Mouse (Mus musculus) layer of hippocampus, postnatal 36 days (tissue): ENCODE data around the gene Nudt1. TPM values are rescaled to one million over a fixed set of nuclear protein-coding genes. Genes with fewer than 3 reads are reported as not detected.

Source experiments
- DNase-seq, 2 experiments: peaks; one replicate each; pipeline ENCODE4 v3.0.0; 2022
- total RNA-seq, 2 experiments: library from RNA; stranded (reverse); gene quantifications; 2 replicates each; pipeline ENCODE4 v1.2.3; 2021

Nudt1 gene
- 1 to 10 TPM; 4.0 to 5.6 TPM for total RNA-seq

DNA sequence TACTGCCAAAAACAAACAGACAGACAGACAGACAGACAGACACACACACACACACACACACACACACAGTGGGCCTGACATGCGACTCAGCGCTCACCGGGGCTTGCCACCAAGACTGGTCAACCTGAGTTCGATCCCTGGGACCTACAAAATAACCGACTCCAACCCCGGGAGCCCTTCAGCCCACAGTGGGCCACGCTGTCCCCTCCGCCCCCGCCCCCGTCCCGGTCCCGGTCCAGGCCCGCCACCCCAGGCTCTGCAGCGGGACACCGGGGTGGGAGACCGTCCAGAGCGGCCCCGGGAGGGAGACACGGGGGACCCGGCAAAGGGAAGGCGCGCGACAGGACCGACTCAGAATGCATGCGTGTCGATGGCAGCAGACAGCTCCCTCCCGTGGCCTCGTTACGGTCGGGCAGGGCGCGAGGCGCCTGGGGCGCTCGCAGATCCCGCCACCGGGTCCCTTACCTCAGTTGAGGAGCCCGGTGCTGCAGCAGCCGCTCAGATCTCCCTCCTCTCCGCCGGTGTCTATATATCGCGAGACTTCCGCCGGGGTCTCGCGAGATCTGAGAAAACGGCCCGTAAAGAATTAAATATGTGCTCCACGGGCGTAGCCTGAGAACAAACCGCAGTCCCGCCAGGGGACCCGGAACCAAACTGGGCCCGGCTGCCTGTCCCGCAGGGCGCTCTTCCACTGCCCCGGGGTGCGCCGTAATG is at the start of gene Nudt1, which contains the start of gene Mad1l1:
Gene Nudt1 (plus strand): TSS at position 615 of the 714 bp plus-strand sequence.
Gene Mad1l1 (minus strand): TSS at position 511 of the 714 bp plus-strand sequence.
- DNase-seq: peak; percentile 85 to 88

DNA sequence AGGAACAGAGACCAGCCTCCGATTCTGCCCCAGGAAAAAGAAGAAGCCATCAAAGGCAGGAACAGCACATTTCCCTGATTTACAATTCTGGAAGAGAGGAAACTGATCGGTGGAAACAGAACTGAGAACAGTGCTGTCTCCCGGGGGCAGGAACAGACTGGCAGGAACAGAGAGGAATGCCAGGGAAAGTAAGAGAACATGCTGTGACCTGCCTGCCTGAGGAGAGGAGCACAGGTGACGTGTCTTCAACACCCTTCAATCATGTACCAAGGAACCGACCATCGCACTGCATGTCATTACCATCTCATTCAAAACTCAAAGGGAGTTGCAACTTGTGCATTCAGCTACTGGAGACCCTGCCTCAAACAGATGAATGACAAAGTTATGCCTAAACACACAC is 44.7 kb upstream of the Nudt1 start:
- DNase-seq: peak; percentile 51 to 59

DNA sequence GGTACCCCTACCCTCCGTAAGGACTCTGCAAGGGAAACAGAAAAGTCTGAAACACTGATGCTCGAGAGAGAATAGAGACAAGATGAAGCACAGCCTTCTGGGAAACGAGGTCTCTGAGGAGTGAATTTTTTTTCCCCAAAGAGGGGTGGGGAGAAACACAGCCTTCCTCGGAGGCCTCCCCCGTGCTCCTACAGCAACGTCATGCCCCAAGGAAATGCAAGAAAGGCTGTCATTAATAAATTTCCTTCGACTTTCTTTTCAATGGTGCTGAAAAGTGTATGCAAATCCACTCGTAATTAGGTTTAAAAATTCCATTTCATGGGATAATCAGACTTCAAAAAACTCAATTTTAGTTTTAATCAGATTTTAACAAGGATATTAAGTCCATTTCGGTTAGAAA is 41.3 kb upstream of the Nudt1 start:
- no peak for DNase-seq

DNA sequence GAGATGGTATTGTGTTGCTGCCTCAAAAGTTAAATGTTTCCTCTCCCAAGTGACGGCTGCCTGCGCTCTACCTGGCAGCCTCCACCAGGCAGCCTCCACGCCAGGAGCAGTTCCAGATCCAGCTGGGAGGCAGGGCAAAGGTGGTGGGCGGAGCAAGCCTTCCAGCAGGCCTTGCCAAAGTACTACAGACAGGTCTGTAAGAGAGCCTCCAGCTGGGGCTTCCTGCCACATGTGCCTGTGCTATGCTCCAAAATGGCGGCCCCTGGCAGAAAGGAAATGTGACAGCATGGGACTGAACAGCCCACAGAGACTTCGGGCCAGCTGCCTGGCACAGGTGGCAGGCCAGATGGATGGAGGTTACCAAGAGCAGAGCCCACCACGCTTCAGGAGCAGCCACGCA is 39.1 kb upstream of the Nudt1 start:
- no peak for DNase-seq

DNA sequence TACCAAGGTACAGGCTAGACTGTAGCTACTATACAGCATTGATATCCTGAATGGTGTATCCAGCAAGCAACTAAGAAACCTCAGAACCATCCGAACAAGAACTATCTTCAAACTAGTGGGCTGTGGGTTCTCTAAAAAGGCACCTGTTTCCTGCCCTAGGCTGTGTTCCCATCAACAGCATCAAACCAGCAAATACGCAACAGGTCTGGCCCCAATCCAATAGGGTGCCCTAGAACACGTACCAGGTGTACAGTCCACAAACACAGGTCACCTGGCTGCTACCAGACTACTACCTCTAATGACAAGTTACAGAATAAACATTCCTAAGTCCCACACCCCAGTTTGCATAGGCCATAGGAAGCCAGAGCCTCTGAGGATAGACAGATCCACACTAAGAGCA is 38.6 kb upstream of the Nudt1 start:
- DNase-seq: no peak

DNA sequence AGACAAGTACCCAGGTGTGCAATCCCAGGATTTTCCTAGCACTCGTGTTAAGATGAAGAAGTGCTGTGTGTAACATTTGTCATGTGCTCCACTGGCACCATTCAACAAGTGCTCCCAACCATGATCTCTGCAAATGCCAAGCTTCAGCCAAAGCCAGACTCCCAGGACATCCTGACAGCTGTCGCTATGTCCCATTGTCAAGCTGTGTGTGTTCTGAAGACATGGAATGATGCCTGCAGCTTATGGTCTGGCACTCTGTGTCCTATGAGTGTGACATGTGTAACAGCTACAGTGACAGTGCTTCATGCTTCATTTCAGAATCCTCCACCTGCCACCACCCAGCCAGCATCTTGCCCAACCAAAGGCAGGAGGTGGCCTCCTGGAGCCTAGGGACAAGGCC is 37.4 kb upstream of the Nudt1 start:
- DNase-seq: no peak

DNA sequence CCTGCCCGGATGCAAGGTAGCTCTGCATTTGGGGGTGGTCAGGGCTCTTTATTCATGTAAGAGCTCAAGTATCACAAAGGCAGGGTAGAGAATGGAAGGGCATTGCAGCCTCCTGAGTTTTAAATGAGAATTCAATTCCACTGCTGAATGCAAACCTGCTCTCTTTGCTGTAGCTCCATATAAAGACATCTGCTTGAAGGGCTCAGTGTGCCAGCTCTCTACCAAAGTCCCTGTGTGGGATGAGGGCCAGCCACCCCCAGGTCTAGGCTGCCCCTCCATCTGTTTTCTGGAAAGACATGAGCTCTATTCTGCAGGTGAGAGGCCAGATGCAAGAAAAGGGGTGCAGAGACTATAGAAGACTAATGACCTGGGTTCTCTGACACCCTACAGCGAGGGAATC is 36.7 kb upstream of the Nudt1 start:
- no peak for DNase-seq

DNA sequence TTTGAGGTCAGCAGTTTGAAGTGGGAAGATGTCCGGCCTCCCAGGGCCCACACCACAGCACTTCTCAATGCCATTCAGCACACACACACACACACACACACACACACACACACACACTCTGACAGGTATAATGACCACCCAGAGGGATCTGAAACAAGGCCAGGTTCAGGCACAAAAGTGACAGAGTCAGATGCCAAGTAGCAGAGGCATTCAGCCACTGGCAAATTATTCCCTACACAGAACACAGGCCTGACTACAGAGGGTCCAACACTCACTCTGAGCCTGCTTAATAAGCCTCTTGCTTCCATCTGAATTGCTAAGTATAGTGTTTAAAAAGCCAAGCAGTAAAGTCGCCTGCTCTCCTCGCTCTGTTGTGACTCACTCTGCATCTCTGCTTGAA is 33.2 kb upstream of the Nudt1 start:
- no peak for DNase-seq

DNA sequence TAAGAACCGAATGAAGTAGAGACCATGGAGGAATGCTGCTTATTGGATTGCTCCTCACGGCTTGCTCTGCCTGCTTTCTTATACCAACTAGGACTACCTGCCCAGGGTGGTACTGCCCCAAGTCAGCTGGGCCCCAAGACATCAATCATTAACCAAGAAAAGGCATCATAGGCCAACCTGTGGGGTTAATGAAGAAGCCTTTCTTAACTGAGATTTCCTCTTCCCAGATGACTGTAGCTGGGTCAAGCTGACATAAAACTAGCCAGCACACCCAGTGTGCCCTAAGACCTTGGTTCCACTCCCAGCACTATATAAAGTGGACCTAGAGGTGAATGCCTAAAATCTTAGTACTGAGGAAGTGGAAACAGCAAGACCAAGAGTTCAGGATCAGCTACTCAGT is 32.3 kb upstream of the Nudt1 start:
- no peak for DNase-seq

DNA sequence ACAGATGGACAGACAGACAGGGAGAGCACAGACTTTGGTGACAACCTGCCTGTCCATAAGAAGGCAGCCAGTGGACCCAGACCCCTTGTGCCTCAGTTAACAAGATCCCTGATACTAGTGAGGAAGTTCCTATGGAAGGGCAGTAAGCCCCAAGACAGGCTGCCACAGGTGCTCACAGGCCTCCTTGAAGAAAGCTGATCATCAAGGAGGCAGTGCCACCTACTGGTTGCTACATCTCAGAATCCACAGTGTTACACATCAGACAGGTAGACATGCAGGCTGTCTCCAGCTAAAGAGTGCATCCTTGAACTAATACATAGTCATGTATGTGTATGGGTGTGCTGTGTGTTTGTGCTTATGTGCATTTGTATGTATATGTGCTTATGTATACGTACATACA is 29.3 kb upstream of the Nudt1 start:
- DNase-seq: peak in 1 of 2 experiments; percentile 49

DNA sequence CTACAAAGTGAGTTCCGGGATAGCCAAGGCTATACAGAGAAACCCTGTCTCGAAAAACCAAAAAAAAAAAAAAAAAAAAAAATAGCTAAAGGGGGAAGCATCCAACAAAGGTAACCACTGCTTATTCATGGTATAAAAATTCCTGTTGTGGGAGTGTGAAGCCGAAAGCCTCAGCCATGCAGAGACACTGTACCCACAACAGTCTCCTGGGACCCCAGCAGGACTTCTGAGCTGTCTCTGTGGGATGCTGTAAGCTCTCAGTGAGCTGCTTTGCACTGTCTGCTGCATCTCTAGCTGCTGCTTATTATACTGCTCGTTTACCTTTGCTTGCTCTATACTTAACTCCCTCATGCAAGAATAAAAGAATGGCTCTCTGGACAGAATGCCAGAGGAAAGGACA is 23.2 kb upstream of the Nudt1 start:
- DNase-seq: no peak

DNA sequence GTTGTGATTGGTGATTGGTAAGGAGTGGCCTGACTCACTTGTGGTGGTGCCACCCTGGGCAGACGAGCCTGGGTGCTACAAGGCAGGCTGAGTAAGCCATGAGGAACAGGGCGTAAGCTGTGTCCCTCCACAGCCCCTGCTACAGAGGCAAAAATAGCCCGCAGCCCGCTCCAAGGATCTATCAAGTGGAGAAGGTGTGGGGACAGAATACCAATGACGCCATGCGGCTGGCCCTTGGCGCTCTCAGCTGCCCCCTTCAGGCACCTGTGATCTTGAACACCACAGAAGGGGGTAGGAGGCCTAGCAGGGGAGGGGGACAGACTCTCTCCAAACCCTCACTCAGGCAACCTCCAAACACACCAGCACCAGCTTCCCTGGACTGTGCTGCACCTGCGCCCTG is 15.4 kb upstream of the Nudt1 start:
- DNase-seq: no peak

DNA sequence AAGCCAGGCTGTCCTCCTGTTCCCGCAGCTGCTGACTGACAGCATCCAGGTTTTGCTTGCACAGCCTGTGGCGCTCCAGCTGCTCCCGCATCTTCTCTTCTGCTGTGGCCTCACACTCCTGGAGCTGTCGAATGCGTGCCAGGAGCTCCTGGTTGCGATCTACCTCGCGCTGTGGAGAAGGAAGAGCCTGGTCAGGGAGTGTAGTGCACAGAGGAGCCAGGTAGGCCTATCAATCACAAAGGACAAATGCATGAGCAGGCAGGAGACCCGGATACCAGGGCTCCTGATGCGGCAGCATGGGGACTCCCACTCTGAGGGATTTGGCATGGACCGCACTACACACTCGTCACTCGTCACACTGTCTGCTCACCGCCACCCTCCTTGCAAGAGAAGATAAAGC is 13.9 kb upstream of the Nudt1 start:
- DNase-seq: no peak

DNA sequence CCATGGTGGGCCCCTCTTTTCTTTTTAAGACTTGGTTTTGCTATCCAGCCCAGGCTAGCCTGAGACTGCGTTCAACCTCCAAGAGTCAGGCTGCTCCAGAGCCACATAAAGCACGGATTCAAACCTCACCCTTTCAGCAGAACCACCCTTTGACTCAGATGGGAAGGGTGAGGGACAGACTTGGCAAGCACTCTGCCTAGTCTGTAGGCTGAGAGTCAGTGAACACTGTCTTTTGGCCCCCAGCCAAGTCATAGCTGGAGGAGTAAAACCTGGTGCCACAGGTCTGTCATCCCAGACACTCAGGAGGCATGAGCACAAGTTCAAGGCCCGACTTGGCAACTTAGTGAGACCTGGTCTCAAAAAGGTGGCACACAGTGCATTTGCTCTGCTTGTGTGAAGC is 4.7 kb upstream of the Nudt1 start:
- DNase-seq: no peak

DNA sequence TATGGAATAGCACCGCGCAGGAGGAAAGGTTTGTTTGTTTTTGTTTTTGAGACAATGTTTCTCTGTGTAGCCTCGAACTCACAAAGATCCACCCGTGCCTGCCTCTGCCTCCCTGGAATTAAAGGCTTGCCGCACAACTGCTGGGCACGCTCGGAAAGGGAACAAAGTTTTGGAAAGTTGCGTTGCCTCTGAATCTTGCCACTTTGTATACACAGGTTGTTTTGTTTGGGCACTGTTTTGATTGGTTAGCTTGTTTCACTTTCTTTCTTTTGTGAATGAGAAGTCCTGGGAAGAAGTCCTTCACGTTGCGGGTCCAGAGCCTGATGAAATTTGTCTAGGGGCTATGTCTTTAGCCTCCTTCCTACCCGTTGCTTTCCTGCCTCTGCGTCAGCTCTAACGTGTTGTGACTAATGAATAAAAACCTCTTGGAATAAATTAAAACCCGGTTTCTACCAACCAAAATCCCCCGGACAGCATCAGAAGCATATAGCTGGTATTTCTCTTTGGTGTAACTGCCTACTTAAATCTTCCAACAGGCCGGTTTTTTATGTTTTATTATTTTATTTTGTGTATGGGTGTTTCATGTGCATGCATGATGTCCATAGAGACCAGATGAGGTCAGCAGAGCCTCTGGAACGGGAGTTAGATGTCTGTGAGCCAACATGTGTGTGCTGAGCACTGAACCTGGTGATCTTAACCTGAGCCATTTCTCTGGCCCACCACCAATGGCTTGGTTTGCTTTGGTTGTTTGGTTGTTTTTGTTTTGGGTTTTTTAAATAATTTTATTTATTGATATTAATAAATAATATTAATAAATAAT is 510 bp downstream of the Nudt1 start:
- DNase-seq: no peak

DNA sequence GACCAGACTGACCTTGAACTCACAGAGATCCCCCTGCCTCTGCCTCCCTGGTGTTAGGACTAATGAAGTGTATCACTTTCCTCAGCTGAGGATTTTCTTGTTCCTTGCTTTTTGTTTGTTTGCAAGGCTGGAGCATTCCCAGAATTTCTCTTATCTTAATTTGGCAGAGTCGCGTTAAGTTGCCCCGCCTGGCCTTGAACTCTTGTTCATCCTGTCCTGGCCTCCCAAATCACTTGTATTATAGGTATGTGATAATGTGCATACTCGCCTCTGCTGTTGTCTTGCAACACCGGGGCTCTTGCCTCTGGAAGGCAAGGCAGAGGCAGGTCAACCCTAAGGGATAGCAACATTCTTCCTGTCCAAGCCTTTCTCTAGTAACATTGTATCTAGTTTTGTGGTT is 2.6 kb downstream of the Nudt1 start:
- no peak for DNase-seq

DNA sequence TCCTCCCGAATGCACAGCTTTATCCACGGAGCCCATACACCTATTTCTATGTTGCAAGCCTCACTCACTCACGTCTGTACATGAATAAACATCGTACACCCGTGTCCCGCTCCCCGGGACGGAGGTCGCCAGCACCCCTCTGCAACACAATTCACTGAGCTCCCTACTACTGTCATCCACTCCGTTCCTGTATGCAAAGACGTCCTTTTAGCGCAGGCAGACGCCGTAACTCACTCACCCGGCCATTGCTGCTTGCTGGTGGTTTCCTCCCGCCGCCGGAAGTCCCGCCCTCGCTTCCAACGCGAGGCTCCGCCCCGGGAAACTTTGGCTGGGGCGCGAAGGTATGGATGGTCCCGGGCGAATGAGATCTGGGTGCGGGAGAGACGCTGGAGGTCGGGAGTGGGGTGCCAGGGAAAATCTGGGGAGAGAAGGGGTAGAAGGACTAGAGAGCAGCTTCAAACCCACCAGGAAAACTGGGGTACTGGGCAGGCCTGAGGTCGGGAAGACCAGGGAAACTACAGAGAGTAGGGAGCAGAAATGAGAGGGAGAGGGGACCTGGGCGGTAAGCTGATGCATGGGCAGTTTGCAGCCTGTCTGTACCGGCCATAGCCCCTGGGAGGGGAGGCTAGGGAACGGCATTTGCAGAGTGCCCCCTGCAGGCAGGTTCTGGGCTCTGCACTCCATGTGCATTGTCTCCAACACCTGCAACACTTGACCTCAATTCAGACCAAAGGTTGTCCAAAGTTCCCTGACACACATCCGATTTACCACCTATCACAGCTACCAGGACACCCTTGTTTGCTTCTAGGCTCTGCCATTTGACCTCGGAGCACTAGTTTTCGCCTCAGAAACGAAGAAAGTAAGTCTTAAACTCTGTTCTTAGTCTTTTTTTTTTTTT is 10.4 kb downstream of the Nudt1 start, which contains the start of gene Mrm2:
Gene Mrm2 (minus strand): TSS at position 284 of the 898 bp plus-strand sequence.
- DNase-seq: peak; percentile 71 to 78

DNA sequence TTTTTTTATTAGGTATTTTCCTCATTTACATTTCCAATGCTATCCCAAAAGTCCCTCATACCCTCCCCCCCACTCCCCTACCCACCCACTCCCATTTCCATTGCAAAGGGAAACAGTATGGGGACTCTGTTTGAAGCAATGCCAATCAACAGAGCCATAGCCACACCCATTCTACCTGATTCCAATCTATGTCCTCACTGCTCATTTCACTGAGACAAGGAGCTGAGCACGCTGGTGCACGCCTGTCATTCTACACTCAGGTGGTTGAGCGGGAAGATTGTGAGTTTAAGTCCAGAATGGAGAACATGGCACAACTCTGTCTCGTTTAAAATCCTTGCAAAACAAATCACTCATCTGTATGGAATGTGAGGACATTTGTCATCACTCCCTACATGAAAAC is 11.1 kb downstream of the Nudt1 start:
- DNase-seq: no peak

DNA sequence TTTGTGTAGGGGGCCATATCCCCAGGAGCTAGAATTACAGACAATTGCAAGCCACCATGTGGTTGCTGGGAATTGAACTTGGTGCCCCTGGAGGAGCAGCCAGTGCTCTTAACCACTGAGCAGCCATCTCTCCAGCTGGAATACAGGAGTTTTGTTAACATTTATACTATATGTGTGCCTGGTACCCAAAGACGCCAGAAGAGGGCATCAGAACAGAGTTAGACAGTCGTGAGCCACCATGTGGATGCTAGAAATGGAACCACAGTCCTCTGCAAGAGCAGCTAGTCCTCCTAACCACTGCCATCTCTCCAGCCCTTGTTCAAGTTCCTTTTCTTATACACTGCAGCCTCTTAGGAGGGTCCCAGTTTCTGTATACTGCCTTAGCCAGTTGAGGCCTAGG is 12.2 kb downstream of the Nudt1 start:
- DNase-seq: no peak

DNA sequence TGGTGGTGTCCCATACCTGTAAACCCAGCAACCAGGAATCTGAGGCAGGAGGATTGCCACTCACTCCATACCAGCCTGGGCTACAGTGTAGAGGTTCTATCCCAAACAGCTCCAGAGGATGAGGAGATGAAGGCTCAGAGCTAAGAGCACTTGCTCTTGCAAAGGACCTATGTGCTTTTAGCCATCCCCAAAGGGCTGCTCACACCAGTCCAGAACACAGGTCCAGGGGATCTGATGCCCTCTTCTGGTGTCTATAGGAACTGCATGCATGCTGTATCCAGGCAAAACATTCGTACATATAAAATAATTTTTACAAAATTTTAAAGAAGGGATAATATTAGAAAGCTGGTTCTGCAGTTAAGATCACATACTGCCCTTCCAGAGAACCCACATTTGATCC is 15.2 kb downstream of the Nudt1 start:
- no peak for DNase-seq

DNA sequence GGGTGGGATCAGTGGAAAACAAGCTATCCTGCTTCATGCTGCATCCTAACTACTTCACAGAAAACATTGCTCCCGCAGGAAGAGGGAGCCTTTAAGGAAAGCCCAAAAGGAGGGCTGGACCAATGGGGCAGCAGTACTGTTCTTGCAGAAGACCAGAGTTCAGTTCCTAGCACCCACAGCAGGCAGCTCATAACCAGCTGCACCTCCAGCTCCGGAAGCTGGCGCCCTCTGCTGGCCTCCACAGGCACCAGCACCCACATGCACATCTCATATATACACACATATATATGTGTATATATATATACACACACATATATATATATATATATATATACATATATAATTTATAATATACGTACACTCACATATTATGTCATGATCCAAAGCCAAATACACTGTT is 17.3 kb downstream of the Nudt1 start:
- no peak for DNase-seq

DNA sequence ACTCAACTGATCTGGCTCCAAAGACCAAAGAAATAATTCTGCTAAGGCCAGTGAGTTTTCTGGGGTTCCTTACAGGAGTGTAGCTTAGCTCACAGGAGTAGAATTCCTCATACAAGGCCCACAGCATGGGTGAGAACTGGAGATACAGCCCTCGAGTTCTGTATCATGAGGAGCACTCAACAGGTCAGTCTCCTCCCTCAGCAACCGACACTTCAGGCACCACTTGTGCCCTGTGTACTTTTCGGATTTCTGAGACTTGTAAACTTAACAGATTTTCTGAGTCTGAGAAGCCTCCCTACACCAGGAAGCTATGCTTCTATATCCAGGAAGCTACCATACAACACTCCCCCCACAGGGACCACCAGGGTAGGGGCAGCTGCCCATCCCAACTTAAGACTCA is 18.4 kb downstream of the Nudt1 start:
- no peak for DNase-seq

DNA sequence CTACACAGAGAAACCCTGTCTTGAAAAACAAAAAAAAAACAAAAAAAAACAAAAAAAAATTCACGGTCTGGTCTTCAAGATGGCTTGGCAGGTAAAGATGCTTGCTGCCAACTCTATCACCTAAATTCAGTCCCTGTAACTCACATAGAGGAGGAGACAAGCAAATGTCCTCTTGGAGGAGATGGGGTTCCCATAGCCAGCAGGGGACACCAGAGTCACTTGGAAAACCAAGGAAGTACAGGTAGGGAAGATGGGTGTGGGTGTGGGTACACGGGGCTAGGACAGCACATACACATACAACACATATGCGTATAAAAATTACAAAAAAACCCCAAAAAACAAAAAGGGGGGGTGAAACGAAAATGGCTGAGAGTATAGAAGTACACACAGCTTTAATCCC is 21.4 kb downstream of the Nudt1 start:
- DNase-seq: no peak
